Mouse (Mus musculus) forebrain, embryonic 14.5 days (tissue): ENCODE data around the gene Cdc42bpg. TPM values are rescaled to one million over a fixed set of nuclear protein-coding genes. Genes with fewer than 3 reads are reported as not detected.

Experiments
- ATAC-seq: fragments of 200-750 bp; cut with Nextera tagmentation; 2 replicates; pipeline ENCODE4 v1.8.0; 2017; ENCODE audit warnings: mild to moderate bottlenecking, moderate library complexity
- DNase-seq: peaks from one replicate; pipeline ENCODE4 v3.0.0-alpha.2; 2015; ENCODE audit warnings: low spot score
- H3K27ac ChIP-seq: fragments of 300-500 bp; sonication (generic); 2 replicates; pipeline ENCODE4 v1.5.1; 2014; ENCODE audit warnings: low read depth, mild to moderate bottlenecking, control low read depth, low read length, moderate library complexity
- H3K27me3 ChIP-seq: fragments of 300-500 bp; sonication (generic); replicated peaks from 2 replicates; pipeline ENCODE4 v1.6.1; 2014; ENCODE audit warnings: low read length, control low read depth, mixed read lengths; ENCODE audit not compliant: control insufficient read depth, insufficient read depth
- H3K36me3 ChIP-seq: fragments of 300-500 bp; sonication (generic); 2 replicates; pipeline ENCODE4 v1.6.1; 2014; ENCODE audit warnings: low read length, control low read depth; ENCODE audit not compliant: control insufficient read depth, insufficient read depth
- H3K4me1 ChIP-seq: fragments of 300-500 bp; sonication (generic); 2 replicates; pipeline ENCODE4 v1.6.1; 2014; ENCODE audit warnings: antibody characterized with exemption, low read length, control low read depth; ENCODE audit not compliant: control insufficient read depth, insufficient read depth
- H3K4me2 ChIP-seq: fragments of 300-500 bp; sonication (generic); 2 replicates; pipeline ENCODE4 v1.6.1; 2014; ENCODE audit warnings: mild to moderate bottlenecking, control low read depth, low read length
- H3K4me3 ChIP-seq: fragments of 300-500 bp; sonication (generic); 2 replicates; pipeline ENCODE4 v1.5.1; 2014; ENCODE audit warnings: low read depth, low read length, control low read depth
- H3K9ac ChIP-seq: fragments of 300-500 bp; sonication (generic); 2 replicates; pipeline ENCODE4 v1.6.1; 2014; ENCODE audit warnings: mild to moderate bottlenecking, low read length, control low read depth, moderate library complexity
- H3K9me3 ChIP-seq: fragments of 300-500 bp; sonication (generic); replicated peaks from 2 replicates; pipeline ENCODE4 v1.6.1; 2016; ENCODE audit warnings: low read length, control low read depth, mixed read lengths; ENCODE audit not compliant: control insufficient read depth
- WGBS: fragments of 180-500 bp; shearing (Covaris S2); extraction: QIAGEN DNeasy Blood & Tissue Kit; methylation state at CpG from one replicate; pipeline ENCODE4 v1.1.7; 2014; 5-methylcytosine and 5-hydroxymethylcytosine counted together
- polyA plus RNA-seq: library from polyadenylated mRNA; unstranded; fragments of >200 nt; fragmentation: Nextera tagmentation; extraction: Ambion mirVana; gene quantifications from 2 replicates; pipeline ENCODE4 v1.2.1, GENCODE M21; 2014

The Cdc42bpg gene
- polyA plus RNA-seq, 1 experiment from 2014 or later = 0.61 TPM

- no peak overlapping the region for H3K9ac ChIP-seq
- no peaks in the 10 kb centered on the region for H3K9me3 ChIP-seq
- no peaks in the 10 kb centered on the region for H3K4me1 ChIP-seq
- ATAC-seq (no peak), DNase-seq (no peak)
- no peaks in the 10 kb centered on the region for H3K27me3 ChIP-seq
- no peak overlapping the region for H3K4me2 ChIP-seq
- peaks cover 76% of the 10 kb centered on the region for H3K36me3 ChIP-seq
- no peak overlapping the region for H3K4me3 ChIP-seq
- H3K27ac ChIP-seq = no peak overlapping the region
- 88% methylated on average over 4 of the region's 4 CpGs for WGBS
Observed at GRCm38 (mm10) chr19:6347615-6348014, 41.4 kb downstream of the Cdc42bpg start.

DNA sequence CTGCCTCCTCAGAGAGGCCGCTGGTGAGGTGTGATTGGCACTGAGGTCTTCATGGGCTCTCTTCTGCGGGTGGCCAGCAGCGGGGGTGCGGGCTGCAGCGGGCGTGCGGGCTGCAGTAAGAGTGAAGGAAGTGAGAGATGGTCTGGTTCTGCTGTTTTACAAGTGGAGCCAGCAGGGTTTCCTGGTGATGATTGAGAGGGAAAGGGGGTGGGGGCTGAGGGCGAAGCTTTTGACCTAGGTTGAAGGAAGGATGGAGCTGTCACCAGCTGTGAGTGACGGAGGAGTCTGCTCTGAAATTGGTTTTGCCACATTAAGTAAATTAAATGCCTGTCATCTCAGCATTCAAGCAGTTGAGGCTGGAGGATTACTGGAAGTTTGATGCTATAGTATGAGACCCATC is 42.5 kb downstream of the Cdc42bpg start:
- Histone ChIP-seq H3K4me1 (no peaks in the 10 kb centered on the region), H3K9ac (no peak overlapping the region), H3K4me3 (no peak overlapping the region), H3K4me2 (no peak overlapping the region), H3K27ac (no peak overlapping the region), H3K36me3 (peaks cover 75% of the 10 kb centered on the region), H3K27me3 (no peaks in the 10 kb centered on the region), H3K9me3 (no peaks in the 10 kb centered on the region)
- ATAC-seq = no peak
- 87% methylated on average over 9 of the region's 9 CpGs for WGBS
- DNase-seq = no peak

DNA sequence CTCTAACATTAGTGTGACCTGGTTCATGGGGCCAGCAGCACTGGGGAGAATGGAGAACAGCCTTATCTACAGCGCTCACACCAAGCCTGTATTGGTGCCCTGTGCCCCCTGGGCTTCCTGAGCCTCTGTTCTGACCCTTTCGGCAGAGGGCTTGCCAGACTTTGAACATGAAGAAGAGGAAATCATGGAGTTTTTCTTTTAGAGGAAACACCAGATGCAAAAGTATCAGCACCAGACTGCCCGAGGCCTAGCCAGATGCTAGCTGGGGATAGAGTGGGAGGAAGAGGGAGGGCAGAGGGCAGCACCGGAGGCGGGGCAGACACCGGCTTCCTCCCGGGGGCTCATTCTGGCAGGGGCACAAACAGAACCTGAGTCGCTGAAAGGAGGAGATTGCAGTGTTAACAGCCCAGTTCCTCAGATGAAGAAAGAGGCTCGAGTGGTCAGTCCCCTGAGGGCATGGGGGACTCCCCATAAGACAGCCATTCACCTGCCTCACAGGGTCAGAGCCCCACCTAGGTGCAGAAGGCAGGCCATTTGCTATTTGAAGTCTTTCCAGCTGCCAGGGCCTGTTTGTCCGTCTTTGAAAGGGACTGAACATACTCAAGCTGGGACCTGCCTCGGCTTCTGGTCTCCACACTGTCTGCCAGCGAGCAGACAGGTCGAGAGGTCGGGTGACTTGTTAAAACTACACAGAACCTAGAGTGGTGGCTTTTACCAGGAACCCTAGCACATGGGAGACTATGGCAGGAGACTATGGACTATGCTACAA is 43.1 kb downstream of the Cdc42bpg start:
- ATAC-seq = no peak

GRCm38 (mm10) chr19:6351431-6352106 is 45.3 kb downstream of the Cdc42bpg start:
- H3K9me3 ChIP-seq = no peaks in the 10 kb centered on the region
- H3K4me1 ChIP-seq = no peaks in the 10 kb centered on the region
- no peak overlapping the region for H3K4me2 ChIP-seq
- DNase-seq (no peak), ATAC-seq (no peak)
- H3K9ac ChIP-seq = no peak overlapping the region
- H3K27ac ChIP-seq = no peak overlapping the region
- H3K27me3 ChIP-seq = no peaks in the 10 kb centered on the region
- H3K36me3 ChIP-seq = peaks cover 61% of the 10 kb centered on the region
- no peak overlapping the region for H3K4me3 ChIP-seq
- 68% methylated on average over 14 of the region's 14 CpGs for WGBS

More for the DNA sequence above, 43.1 kb downstream of the Cdc42bpg start:
- Histone ChIP-seq H3K27me3 (no peaks in the 10 kb centered on the region), H3K4me3 (no peak overlapping the region), H3K9ac (no peak overlapping the region), H3K36me3 (peaks cover 75% of the 10 kb centered on the region), H3K9me3 (no peaks in the 10 kb centered on the region), H3K4me1 (no peaks in the 10 kb centered on the region), H3K27ac (no peak overlapping the region), H3K4me2 (no peak overlapping the region)
- 60% methylated on average over 14 of the region's 14 CpGs for WGBS
- DNase-seq = no peak

DNA sequence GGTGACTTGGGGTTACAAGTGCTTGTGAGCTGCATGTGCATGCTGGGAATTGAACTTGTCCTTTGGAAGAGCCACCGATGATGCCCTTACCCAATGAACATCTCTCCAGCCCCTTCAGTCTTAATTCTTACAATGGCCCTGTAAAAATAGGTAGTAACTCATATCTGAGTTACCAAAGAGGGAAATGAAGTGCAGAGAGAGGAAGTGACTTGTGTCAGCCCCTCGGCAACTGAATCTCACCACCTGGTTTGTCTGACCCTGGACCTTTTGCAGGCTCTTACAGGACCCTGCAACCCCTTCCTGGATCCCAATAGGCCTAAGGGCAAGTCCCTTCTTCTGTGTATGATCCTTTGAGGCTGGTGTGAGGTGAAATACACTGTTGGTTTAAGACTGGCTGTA is 45.9 kb downstream of the Cdc42bpg start:
- no peaks in the 10 kb centered on the region for H3K9me3 ChIP-seq
- no peak overlapping the region for H3K9ac ChIP-seq
- no peaks in the 10 kb centered on the region for H3K27me3 ChIP-seq
- H3K4me2 ChIP-seq = no peak overlapping the region
- ATAC-seq = no peak
- no peak overlapping the region for H3K27ac ChIP-seq
- H3K36me3 ChIP-seq = peaks cover 55% of the 10 kb centered on the region
- WGBS = 88% methylated on average over 2 of the region's 2 CpGs
- no peak overlapping the region for H3K4me3 ChIP-seq
- H3K4me1 ChIP-seq = no peaks in the 10 kb centered on the region
- no peak for DNase-seq

GRCm38 (mm10) chr19:6354030-6354429 is 47.8 kb downstream of the Cdc42bpg start:
- WGBS = 88% methylated on average over 7 of the region's 7 CpGs
- Histone ChIP-seq H3K4me2 (no peak overlapping the region), H3K27me3 (no peaks in the 10 kb centered on the region), H3K9me3 (no peaks in the 10 kb centered on the region), H3K36me3 (peaks cover 42% of the 10 kb centered on the region), H3K27ac (no peak overlapping the region), H3K9ac (no peak overlapping the region), H3K4me1 (no peaks in the 10 kb centered on the region), H3K4me3 (no peak overlapping the region)
- DNase-seq = no peak
- no peak for ATAC-seq

- Histone ChIP-seq H3K4me2 (no peak overlapping the region), H3K27ac (no peak overlapping the region), H3K4me1 (peaks cover 11% of the 10 kb centered on the region; the same call in 1 of the 2 replicates), H3K27me3 (no peaks in the 10 kb centered on the region), H3K9ac (no peak overlapping the region), H3K36me3 (peaks cover 16% of the 10 kb centered on the region), H3K9me3 (no peaks in the 10 kb centered on the region), H3K4me3 (no peak overlapping the region)
- WGBS = 88% methylated on average over 3 of the region's 3 CpGs
- ATAC-seq (no peak), DNase-seq (no peak)
Observed at GRCm38 (mm10) chr19:6361291-6361690, 55.0 kb downstream of the Cdc42bpg start.

GRCm38 (mm10) chr19:6363091-6363410 is 56.8 kb downstream of the Cdc42bpg start:
- under 1% methylated on average over 11 of the region's 11 CpGs for WGBS

More at GRCm38 (mm10) chr19:6363091-6363410, 56.8 kb downstream of the Cdc42bpg start:
- peak overlapping the region; percentile 99 for H3K4me3 ChIP-seq
- peak overlapping the region; percentile 77 for H3K27ac ChIP-seq
- peaks cover 11% of the 10 kb centered on the region; the same call in 1 of the 2 replicates for H3K4me1 ChIP-seq
- peak overlapping the region; percentile 97 for H3K4me2 ChIP-seq
- DNase-seq = no peak
- H3K9ac ChIP-seq = peak overlapping the region; percentile 56
- ATAC-seq = no peak; the same call in 1 of the 2 replicates
- no peaks in the 10 kb centered on the region for H3K9me3 ChIP-seq
- H3K27me3 ChIP-seq = no peaks in the 10 kb centered on the region
- peaks cover 33% of the 10 kb centered on the region for H3K36me3 ChIP-seq
